8 mouse cellular contexts compared by ENCODE assay signal in genomic region chr7:49758934-49759571, GRCm38 (mm10). TPM values are rescaled to one million over a fixed set of nuclear protein-coding genes. Genes with fewer than 3 reads are reported as not detected.
DNase-seq lines count a peak whose midpoint lies in the region; ATAC-seq and TF ChIP-seq lines count a peak whose summit lies in the region.

Gene Htatip2, plus strand, starts transcription at chr7:49759115.

- no peaks in the 10 kb centered on the region for H3K9me3 ChIP-seq in forebrain, embryonic 14.5 days (replicated peaks; ENCODE audit: control insufficient read depth, low read length)

- peak; percentile 50 for ATAC-seq in forebrain, embryonic 14.5 days

- peak within 1 kb of the TSS; percentile 54; the same call in 1 of the 2 replicates for H3K9ac ChIP-seq in forebrain, embryonic 14.5 days (ENCODE audit: low read length)

- no peak within 1 kb of the TSS for H3K27ac ChIP-seq in forebrain, embryonic 14.5 days (ENCODE audit: low read depth, low read length)
- H3K27ac ChIP-seq in layer of hippocampus, adult 2 months: peak within 1 kb of the TSS; percentile 83

- H3K4me1 ChIP-seq in forebrain, embryonic 14.5 days (ENCODE audit: control insufficient read depth, insufficient read depth, low read length): no peaks in the 10 kb centered on the region

- 4% methylated on average over 28 of the region's 42 CpGs for WGBS in forebrain, embryonic 14.5 days

- intact Hi-C loops in heart, postnatal 36 days (cut with DNase I): no loop called here

- H3K4me2 ChIP-seq in forebrain, embryonic 14.5 days (ENCODE audit: low read length): peak within 1 kb of the TSS; percentile 65

- H3K27me3 ChIP-seq in forebrain, embryonic 14.5 days (replicated peaks; ENCODE audit: control insufficient read depth, insufficient read depth, low read length): peaks cover 51% of the 10 kb centered on the region

- H3K4me3 ChIP-seq in forebrain, embryonic 14.5 days (ENCODE audit: low read depth, low read length): peak within 1 kb of the TSS; percentile 37
- H3K4me3 ChIP-seq in layer of hippocampus, adult 2 months: peak within 1 kb of the TSS; percentile 77

- peak; percentile 36 to 44 for DNase-seq in CD8-positive naive resting alpha-beta T cell, adult 2 months (ENCODE audit: low read depth in 2 of 2, low spot score in 2 of 2)
- DNase-seq in adrenal gland, postnatal 25 days: peak; percentile 73
- no peak for DNase-seq in forebrain, embryonic 14.5 days (ENCODE audit: low spot score)
- peak; percentile 58 to 65 for DNase-seq in heart, postnatal 36 days
- DNase-seq in layer of hippocampus, adult 2 months (ENCODE audit: low spot score in 2 of 2): peak in 1 of 2 experiments; percentile 36
- DNase-seq in lung, postnatal 25 days (ENCODE audit: low spot score): peak; percentile 46
- DNase-seq in right cerebral cortex, postnatal 25 days: peak; percentile 63
- DNase-seq in yolk sac, embryonic 10.5 days (ENCODE audit: low spot score): no peak

- H3K36me3 ChIP-seq in forebrain, embryonic 14.5 days (ENCODE audit: control insufficient read depth, insufficient read depth, low read length): no peaks in the 10 kb centered on the region

- TF ChIP-seq CTCF in layer of hippocampus, adult 2 months (conservative IDR thresholded peaks at IDR 0.05): no peak

RNA-seq across cellular contexts. Expression of gene Htatip2, which starts in this region (rescaled TPM):
- 36.6 and 42.5 TPM in 2 replicates for total RNA-seq in adrenal gland, postnatal 25 days (2021)
- 1.6 and 1.8 TPM in 2 replicates for polyA plus RNA-seq in forebrain, embryonic 14.5 days (2014; fragmentation: Nextera tagmentation; extraction: Ambion mirVana)
- total RNA-seq in heart, postnatal 36 days (2021): 10 to 100 TPM; 12.5 to 12.7 TPM
- total RNA-seq in layer of hippocampus, adult 2 months (2021): 10 to 100 TPM; 10.9 to 12.5 TPM

Comparison
In these comparisons a context has a peak if more than half of its experiments do, and no peak if none do; other contexts are left out.
1. DNase-seq: peak in CD8-positive naive resting alpha-beta T cell, adult 2 months (2 of 2), adrenal gland, postnatal 25 days (single experiment), heart, postnatal 36 days (2 of 2), lung, postnatal 25 days (single experiment) and right cerebral cortex, postnatal 25 days (single experiment); none in forebrain, embryonic 14.5 days (single experiment) and yolk sac, embryonic 10.5 days (single experiment).